Mouse (Mus musculus): ENCODE measurements around the gene Pxdn. TPM values are rescaled to one million over a fixed set of nuclear protein-coding genes. Genes with fewer than 3 reads are reported as not detected.

The Pxdn gene
- polyA plus RNA-seq, 1 experiment from 2014 or later, result 33.9 TPM

DNA sequence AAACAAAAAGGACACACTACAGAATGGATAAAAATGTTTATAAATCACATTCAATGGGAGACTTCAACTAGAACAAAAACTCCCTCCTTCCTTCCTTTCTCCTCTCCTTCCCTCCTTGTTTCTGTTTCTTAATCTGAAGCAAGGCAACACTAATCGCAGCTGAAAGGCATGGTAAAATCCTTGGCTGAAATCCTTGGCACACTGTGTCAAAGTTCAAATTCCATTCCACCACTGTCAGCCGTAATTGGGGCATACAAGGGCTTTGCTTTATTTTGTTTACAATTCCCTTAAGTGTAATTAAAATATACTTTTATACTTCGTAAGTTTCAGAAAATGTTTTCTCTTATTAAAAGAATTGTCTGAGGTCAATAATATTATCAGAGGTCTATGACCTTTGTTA, 86.1 kb downstream of the Pxdn start:
- WGBS, result 55% methylated on average over 3 of the region's 3 CpGs
- H3K9me3 ChIP-seq (ENCODE audit: control insufficient read depth, low read length), result no peaks in the 10 kb centered on the region
- no peaks in the 10 kb centered on the region; the same call in 1 of the 2 replicates for H3K36me3 ChIP-seq (ENCODE audit: control insufficient read depth, insufficient read depth, low read length)
- ATAC-seq (replicated peaks; ENCODE audit: low FRiP score) (no peak), DNase-seq (ENCODE audit: low spot score) (no peak)
- no peaks in the 10 kb centered on the region for H3K27me3 ChIP-seq (replicated peaks; ENCODE audit: control insufficient read depth, insufficient read depth, low read length)
- H3K4me1 ChIP-seq (replicated peaks; ENCODE audit: control insufficient read depth, insufficient read depth, low read length), result no peaks in the 10 kb centered on the region
- no peak overlapping the region for H3K4me2 ChIP-seq
- no peak overlapping the region for H3K9ac ChIP-seq (ENCODE audit: low read depth, low read length)
- no peak overlapping the region for H3K4me3 ChIP-seq (ENCODE audit: low read depth, low read length)
- H3K27ac ChIP-seq (ENCODE audit: low read depth, low read length), result no peak overlapping the region

DNA sequence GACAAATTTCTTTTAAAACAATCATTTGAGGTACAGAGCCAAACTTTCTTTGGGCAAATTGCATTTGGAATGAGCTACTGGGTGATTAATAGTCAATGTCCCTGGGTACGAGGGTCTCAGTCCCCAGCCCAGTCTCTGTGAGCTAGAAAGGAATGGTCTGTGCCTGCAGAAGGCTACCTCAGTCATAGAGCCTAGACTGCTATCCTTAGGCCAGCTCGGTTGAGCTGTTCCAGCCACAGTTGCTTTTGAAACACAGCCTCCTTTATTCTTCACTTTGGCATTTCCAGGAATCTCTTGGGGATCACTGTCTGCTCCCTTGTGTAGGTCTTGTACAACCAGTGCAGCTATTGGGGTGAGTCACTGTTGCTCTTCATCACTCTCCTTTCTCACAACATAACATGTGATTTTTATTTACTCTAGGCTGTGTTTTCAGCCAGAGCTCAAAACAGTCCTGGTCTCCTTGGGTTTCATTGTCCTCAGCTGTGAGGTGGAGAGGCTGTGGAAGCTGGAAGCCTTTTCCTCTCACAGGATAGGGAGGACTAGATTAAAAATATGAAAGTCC, 86.9 kb downstream of the Pxdn start:
- Histone ChIP-seq H3K36me3 (ENCODE audit: control insufficient read depth, insufficient read depth, low read length) (no peaks in the 10 kb centered on the region; the same call in 1 of the 2 replicates), H3K27me3 (replicated peaks; ENCODE audit: control insufficient read depth, insufficient read depth, low read length) (no peaks in the 10 kb centered on the region), H3K4me3 (ENCODE audit: low read depth, low read length) (no peak overlapping the region), H3K4me1 (replicated peaks; ENCODE audit: control insufficient read depth, insufficient read depth, low read length) (no peaks in the 10 kb centered on the region), H3K9ac (ENCODE audit: low read depth, low read length) (no peak overlapping the region), H3K27ac (ENCODE audit: low read depth, low read length) (no peak overlapping the region), H3K4me2 (no peak overlapping the region), H3K9me3 (ENCODE audit: control insufficient read depth, low read length) (no peaks in the 10 kb centered on the region)
- no peak for ATAC-seq (replicated peaks; ENCODE audit: low FRiP score)
- DNase-seq (ENCODE audit: low spot score), result no peak
- 68% methylated on average over 2 of the region's 2 CpGs for WGBS

DNA sequence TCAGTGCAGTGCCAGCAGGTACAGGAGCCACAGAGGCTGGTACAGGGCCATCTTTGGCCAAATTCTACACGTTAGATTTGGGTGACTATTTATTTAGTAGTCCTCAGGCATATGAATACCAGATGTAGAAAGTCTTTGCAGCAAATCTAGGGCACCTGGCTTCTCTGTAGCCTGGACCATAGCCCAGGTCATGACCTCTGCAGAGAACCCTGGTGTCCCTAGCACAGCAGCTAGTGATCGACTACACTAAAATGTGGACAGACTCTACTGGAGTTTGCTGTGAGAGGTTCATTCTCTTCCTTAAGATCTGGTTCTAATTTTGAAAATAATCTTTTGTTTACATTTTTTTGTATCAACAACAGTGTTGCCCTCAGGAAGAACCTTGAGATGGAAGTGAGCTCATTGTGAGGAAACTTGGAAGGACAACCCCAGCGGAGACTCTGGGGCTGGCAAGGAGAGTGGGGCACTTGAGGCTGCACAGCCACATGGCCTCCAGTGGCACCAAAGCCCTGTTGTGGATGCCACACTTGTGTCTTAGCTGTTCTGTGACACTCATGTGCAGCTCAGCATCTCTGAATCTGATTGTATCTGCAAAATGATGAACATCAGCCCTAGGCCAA, 90.4 kb downstream of the Pxdn start:
- no peaks in the 10 kb centered on the region for H3K27me3 ChIP-seq (replicated peaks; ENCODE audit: control insufficient read depth, insufficient read depth, low read length)
- H3K36me3 ChIP-seq (ENCODE audit: control insufficient read depth, insufficient read depth, low read length), result no peaks in the 10 kb centered on the region
- H3K4me1 ChIP-seq (replicated peaks; ENCODE audit: control insufficient read depth, insufficient read depth, low read length), result no peaks in the 10 kb centered on the region
- 73% methylated on average over 3 of the region's 3 CpGs for WGBS
- H3K4me3 ChIP-seq (ENCODE audit: low read depth, low read length), result no peak overlapping the region
- ATAC-seq (replicated peaks; ENCODE audit: low FRiP score) (no peak), DNase-seq (ENCODE audit: low spot score) (no peak)
- no peak overlapping the region for H3K4me2 ChIP-seq
- no peak overlapping the region for H3K9ac ChIP-seq (ENCODE audit: low read depth, low read length)
- H3K27ac ChIP-seq (ENCODE audit: low read depth, low read length), result no peak overlapping the region
- no peaks in the 10 kb centered on the region for H3K9me3 ChIP-seq (ENCODE audit: control insufficient read depth, low read length)

DNA sequence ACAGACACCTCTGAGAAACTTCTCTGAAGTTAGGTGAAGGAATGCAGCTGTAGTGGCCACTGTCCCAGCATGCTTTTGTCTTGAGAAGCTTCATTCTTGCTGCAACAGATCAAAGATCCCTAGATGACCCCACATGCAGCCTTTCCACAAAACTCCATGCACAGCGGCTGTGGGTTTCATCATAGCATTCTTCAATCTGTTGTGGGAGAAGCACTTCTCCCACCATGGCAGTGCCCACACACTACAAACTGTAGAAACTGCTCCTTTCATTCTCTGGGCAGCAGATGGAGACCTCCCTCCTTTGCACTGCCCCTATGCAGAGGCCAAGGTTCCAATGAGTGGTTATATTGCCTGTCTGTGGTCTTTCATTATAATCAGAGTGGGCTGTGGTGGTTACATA, 91.7 kb downstream of the Pxdn start:
- ATAC-seq (replicated peaks; ENCODE audit: low FRiP score) (no peak), DNase-seq (ENCODE audit: low spot score) (no peak)
- no peak overlapping the region for H3K27ac ChIP-seq (ENCODE audit: low read depth, low read length)
- no peak overlapping the region for H3K4me2 ChIP-seq
- WGBS, result 84% methylated on average over 1 of the region's 1 CpGs
- no peaks in the 10 kb centered on the region for H3K27me3 ChIP-seq (replicated peaks; ENCODE audit: control insufficient read depth, insufficient read depth, low read length)
- no peaks in the 10 kb centered on the region for H3K9me3 ChIP-seq (ENCODE audit: control insufficient read depth, low read length)
- H3K9ac ChIP-seq (ENCODE audit: low read depth, low read length), result no peak overlapping the region
- no peaks in the 10 kb centered on the region for H3K4me1 ChIP-seq (replicated peaks; ENCODE audit: control insufficient read depth, insufficient read depth, low read length)
- no peak overlapping the region for H3K4me3 ChIP-seq (ENCODE audit: low read depth, low read length)
- H3K36me3 ChIP-seq (ENCODE audit: control insufficient read depth, insufficient read depth, low read length), result no peaks in the 10 kb centered on the region

DNA sequence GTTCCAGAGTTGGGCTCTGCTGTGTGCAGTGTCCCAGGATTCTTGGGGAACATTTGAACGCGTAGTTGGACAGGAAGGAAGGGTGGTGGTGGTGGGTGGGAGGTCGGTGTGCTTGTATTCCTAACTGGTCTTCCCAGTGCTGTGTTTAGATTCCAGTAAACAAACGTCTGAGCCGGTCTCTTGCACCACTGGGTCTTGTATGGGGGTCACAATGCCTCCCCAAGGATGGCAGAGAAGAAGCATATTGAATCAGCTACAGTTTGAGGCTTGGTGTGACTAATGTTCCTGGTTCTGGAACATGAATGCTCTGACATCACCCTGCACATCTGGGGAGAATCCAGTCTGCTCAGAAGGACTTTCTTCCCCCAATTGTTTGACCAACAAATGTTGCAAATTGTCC, 93.2 kb downstream of the Pxdn start:
- no peaks in the 10 kb centered on the region for H3K4me1 ChIP-seq (replicated peaks; ENCODE audit: control insufficient read depth, insufficient read depth, low read length)
- no peak overlapping the region for H3K4me3 ChIP-seq (ENCODE audit: low read depth, low read length)
- no peaks in the 10 kb centered on the region for H3K36me3 ChIP-seq (ENCODE audit: control insufficient read depth, insufficient read depth, low read length)
- H3K27ac ChIP-seq (ENCODE audit: low read depth, low read length), result no peak overlapping the region
- H3K9me3 ChIP-seq (ENCODE audit: control insufficient read depth, low read length), result no peaks in the 10 kb centered on the region
- 59% methylated on average over 5 of the region's 5 CpGs for WGBS
- no peak overlapping the region for H3K9ac ChIP-seq (ENCODE audit: low read depth, low read length)
- no peak overlapping the region for H3K4me2 ChIP-seq
- no peak for ATAC-seq (replicated peaks; ENCODE audit: low FRiP score)
- DNase-seq (ENCODE audit: low spot score), result no peak
- no peaks in the 10 kb centered on the region for H3K27me3 ChIP-seq (replicated peaks; ENCODE audit: control insufficient read depth, insufficient read depth, low read length)

DNA sequence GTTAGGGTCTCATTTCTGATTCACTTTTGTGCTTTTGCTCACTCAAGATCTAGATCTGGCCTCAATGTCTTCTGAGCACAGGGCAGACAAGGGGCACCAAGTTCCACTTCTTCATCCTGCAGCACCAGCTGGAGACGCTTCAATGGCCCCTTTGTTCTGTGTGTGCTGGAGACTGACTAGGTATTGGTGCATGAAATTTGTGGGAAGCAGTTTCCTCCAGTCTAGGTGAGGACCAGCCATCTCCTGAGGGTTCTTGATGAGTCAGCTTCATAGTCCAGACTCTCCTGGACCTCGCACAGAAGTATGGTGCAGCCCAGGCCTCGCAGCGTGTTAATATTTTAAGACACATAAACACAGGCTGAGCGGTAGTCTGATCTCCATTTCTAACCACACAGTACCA, 97.3 kb downstream of the Pxdn start:
- Histone ChIP-seq H3K4me2 (no peak overlapping the region), H3K36me3 (ENCODE audit: control insufficient read depth, insufficient read depth, low read length) (no peaks in the 10 kb centered on the region), H3K4me3 (ENCODE audit: low read depth, low read length) (no peak overlapping the region), H3K4me1 (replicated peaks; ENCODE audit: control insufficient read depth, insufficient read depth, low read length) (no peaks in the 10 kb centered on the region), H3K9ac (ENCODE audit: low read depth, low read length) (no peak overlapping the region), H3K9me3 (ENCODE audit: control insufficient read depth, low read length) (no peaks in the 10 kb centered on the region), H3K27ac (ENCODE audit: low read depth, low read length) (no peak overlapping the region), H3K27me3 (replicated peaks; ENCODE audit: control insufficient read depth, insufficient read depth, low read length) (no peaks in the 10 kb centered on the region)
- no peak for ATAC-seq (replicated peaks; ENCODE audit: low FRiP score)
- 87% methylated on average over 5 of the region's 5 CpGs for WGBS
- no peak for DNase-seq (ENCODE audit: low spot score)

DNA sequence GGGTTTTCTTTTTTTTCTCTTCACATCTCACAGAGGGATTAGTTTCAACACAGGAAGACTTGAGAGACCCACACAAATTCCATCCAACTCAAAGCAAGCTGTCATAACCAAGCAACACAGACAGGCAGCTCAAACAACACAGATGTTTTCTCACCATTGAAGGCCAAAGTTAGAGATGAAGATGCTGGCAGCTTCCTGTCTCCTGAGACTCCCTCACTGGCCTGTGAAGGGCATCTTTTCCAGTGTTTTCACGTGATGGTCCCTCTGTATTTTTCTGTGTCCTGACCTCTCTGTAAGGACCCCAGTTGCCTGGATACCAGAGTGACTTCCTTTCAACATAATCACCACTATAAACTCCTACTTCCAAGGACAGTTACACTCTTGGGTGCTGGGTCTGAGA, 98.0 kb downstream of the Pxdn start:
- DNase-seq (ENCODE audit: low spot score) (no peak), ATAC-seq (replicated peaks; ENCODE audit: low FRiP score) (no peak)
- no peak overlapping the region for H3K4me3 ChIP-seq (ENCODE audit: low read depth, low read length)
- no peaks in the 10 kb centered on the region for H3K27me3 ChIP-seq (replicated peaks; ENCODE audit: control insufficient read depth, insufficient read depth, low read length)
- no peaks in the 10 kb centered on the region for H3K9me3 ChIP-seq (ENCODE audit: control insufficient read depth, low read length)
- H3K36me3 ChIP-seq (ENCODE audit: control insufficient read depth, insufficient read depth, low read length), result no peaks in the 10 kb centered on the region
- WGBS, result 20% methylated on average over 1 of the region's 1 CpGs
- H3K4me2 ChIP-seq, result no peak overlapping the region
- no peak overlapping the region for H3K9ac ChIP-seq (ENCODE audit: low read depth, low read length)
- no peak overlapping the region for H3K27ac ChIP-seq (ENCODE audit: low read depth, low read length)
- no peaks in the 10 kb centered on the region for H3K4me1 ChIP-seq (replicated peaks; ENCODE audit: control insufficient read depth, insufficient read depth, low read length)

DNA sequence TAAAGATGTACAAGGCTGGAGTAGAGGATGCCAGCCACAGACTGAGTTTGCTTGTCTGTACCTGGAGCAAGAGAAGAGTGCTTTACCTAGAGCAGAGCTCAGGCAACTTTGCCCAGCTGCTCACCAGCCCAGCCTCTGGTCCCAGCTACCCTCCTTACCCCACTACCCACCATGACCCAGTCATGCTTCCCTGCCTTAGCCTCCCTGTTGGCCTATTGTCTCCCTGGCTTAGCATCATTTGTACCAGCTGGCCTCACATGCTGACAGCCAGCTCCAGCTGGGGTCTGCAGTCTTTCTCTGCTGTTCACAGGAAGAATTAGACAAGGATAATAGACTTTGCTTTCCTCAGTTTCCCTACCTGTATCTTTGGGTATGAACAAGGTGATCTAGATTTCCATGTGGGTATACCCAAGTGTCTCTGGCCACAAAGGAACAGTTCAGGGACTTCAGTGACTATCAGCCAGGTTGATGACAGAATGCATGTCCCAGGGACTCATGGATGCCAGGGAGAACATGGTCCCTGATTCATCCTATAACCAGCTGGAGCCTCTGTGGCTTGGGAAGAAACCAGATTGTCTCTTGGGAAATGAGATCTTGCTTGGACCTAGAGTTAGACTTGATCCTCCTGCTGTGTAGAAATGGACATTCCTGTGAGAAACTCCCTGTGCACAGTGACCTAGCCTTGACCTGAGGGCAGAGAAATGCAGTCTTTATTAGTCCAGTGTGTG, 98.6 kb downstream of the Pxdn start:
- H3K4me1 ChIP-seq (replicated peaks; ENCODE audit: control insufficient read depth, insufficient read depth, low read length), result no peaks in the 10 kb centered on the region
- ATAC-seq (replicated peaks; ENCODE audit: low FRiP score) (no peak), DNase-seq (ENCODE audit: low spot score) (no peak)
- H3K27me3 ChIP-seq (replicated peaks; ENCODE audit: control insufficient read depth, insufficient read depth, low read length), result no peaks in the 10 kb centered on the region
- no peak overlapping the region for H3K27ac ChIP-seq (ENCODE audit: low read depth, low read length)
- H3K4me3 ChIP-seq (ENCODE audit: low read depth, low read length), result no peak overlapping the region
- H3K4me2 ChIP-seq, result no peak overlapping the region
- H3K36me3 ChIP-seq (ENCODE audit: control insufficient read depth, insufficient read depth, low read length), result no peaks in the 10 kb centered on the region
- no peak overlapping the region for H3K9ac ChIP-seq (ENCODE audit: low read depth, low read length)
- no peaks in the 10 kb centered on the region for H3K9me3 ChIP-seq (ENCODE audit: control insufficient read depth, low read length)

DNA sequence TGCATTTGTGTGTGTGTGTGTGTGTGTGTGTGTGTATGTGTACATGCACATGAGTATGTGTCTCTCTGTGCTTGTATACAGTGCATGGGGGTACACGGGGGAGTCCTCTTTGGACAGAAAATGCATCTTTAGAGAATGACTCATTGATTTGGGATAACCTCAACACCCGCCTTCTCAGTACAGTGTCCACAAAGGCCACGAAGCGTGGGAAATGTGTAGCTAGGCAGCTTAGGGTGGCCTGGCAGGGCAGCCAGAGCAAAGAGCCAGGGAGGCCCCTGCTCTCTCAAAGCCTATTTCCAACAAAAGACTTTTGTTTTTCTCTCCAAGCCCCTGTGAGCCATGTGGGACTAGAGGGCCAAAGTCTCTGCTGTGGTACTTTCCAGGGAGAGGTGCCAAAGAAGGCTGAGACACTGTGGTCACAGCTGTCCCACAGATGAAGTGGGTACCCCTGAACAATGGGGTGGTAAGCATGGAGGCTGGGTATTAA, 99.2 kb downstream of the Pxdn start:
- Histone ChIP-seq H3K4me3 (ENCODE audit: low read depth, low read length) (no peak overlapping the region), H3K4me2 (no peak overlapping the region), H3K9me3 (ENCODE audit: control insufficient read depth, low read length) (no peaks in the 10 kb centered on the region), H3K36me3 (ENCODE audit: control insufficient read depth, insufficient read depth, low read length) (no peaks in the 10 kb centered on the region), H3K9ac (ENCODE audit: low read depth, low read length) (no peak overlapping the region), H3K4me1 (replicated peaks; ENCODE audit: control insufficient read depth, insufficient read depth, low read length) (no peaks in the 10 kb centered on the region), H3K27ac (ENCODE audit: low read depth, low read length) (no peak overlapping the region), H3K27me3 (replicated peaks; ENCODE audit: control insufficient read depth, insufficient read depth, low read length) (no peaks in the 10 kb centered on the region)
- DNase-seq (ENCODE audit: low spot score) (no peak), ATAC-seq (replicated peaks; ENCODE audit: low FRiP score) (no peak)
- 72% methylated on average over 4 of the region's 4 CpGs for WGBS
